Mouse (Mus musculus): ENCODE measurements around the gene Smg5. TPM values are rescaled to one million over a fixed set of nuclear protein-coding genes. Genes with fewer than 3 reads are reported as not detected.
A peak's percentile ranks its signal among the peaks of the same experiment; 100 is the strongest.

Smg5 gene
- total and polyA plus RNA-seq, 2 experiments from 2014 or later = 33.8 to 96.5 TPM

- under 1% methylated on average over 44 of the region's 44 CpGs for WGBS
- TF ChIP-seq CTCF (IDR thresholded peaks at IDR 0.05; ENCODE audit: low read depth) = peak; percentile 56
- peak; percentile 100 for DNase-seq
- H3K9me3 ChIP-seq (ENCODE audit: low read length) = no peaks in the 10 kb centered on the region
- peak; percentile 98 for ATAC-seq
- H3K27ac ChIP-seq (ENCODE audit: low read depth, low read length) = peak within 1 kb of the TSS; percentile 93
- peak within 1 kb of the TSS; percentile 55 for H3K4me3 ChIP-seq (ENCODE audit: low read depth, low read length)
- no peaks in the 10 kb centered on the region for H3K27me3 ChIP-seq (ENCODE audit: insufficient read depth, low read length)
- H3K9ac ChIP-seq = peak within 1 kb of the TSS; percentile 61
- H3K4me1 ChIP-seq (ENCODE audit: insufficient read depth) = peaks cover 8% of the 10 kb centered on the region; the same call in 1 of the 2 replicates
- peaks cover 24% of the 10 kb centered on the region for H3K36me3 ChIP-seq (ENCODE audit: insufficient read depth)
- peak within 1 kb of the TSS; percentile 69 for H3K4me2 ChIP-seq (ENCODE audit: low read depth)
Measured at GRCm38 (mm10) chr3:88296561-88297318, 39.3 kb upstream of the Smg5 start, which contains the start of the genes Tsacc and Cct3. TSS of gene Tsacc (minus strand) at chr3:88296999. TSS of gene Cct3 (plus strand) at chr3:88297116.

- peak; percentile 2; the same call in 1 of the 2 replicates for ATAC-seq
- H3K9me3 ChIP-seq (ENCODE audit: low read length) = no peaks in the 10 kb centered on the region
- peaks cover 28% of the 10 kb centered on the region for H3K36me3 ChIP-seq (ENCODE audit: insufficient read depth)
- WGBS = under 1% methylated on average over 30 of the region's 30 CpGs
- peak overlapping the region; percentile 55 for H3K4me3 ChIP-seq (ENCODE audit: low read depth, low read length)
- H3K27me3 ChIP-seq (ENCODE audit: insufficient read depth, low read length) = no peaks in the 10 kb centered on the region
- peak overlapping the region; percentile 58 for H3K9ac ChIP-seq
- peak overlapping the region; percentile 89 for H3K27ac ChIP-seq (ENCODE audit: low read depth, low read length)
- DNase-seq = no peak
- peaks cover 8% of the 10 kb centered on the region; the same call in 1 of the 2 replicates for H3K4me1 ChIP-seq (ENCODE audit: insufficient read depth)
- TF ChIP-seq CTCF (IDR thresholded peaks at IDR 0.05; ENCODE audit: low read depth) = no peak
- peak overlapping the region; percentile 69 for H3K4me2 ChIP-seq (ENCODE audit: low read depth)
Measured at GRCm38 (mm10) chr3:88297321-88297851, 38.7 kb upstream of the Smg5 start.

DNA sequence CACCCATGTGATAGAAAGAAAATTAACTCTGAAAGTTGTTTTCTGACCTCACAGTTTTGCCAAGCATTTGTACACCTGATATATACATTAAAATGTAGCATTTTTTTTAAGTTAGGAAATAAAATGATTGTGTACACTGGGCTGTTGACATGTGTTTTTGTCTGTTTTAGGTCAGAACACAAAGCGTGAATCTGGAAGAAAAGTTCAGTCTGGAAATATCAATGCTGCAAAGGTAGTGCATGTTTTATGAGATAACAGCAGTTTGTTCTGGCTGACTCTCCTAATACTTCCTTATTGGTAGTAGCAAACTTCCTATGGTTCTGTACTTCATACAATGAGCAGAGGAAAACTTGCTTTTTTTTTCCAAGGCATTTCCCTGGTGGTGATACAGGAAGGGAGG is 36.9 kb upstream of the Smg5 start:
- WGBS = 91% methylated on average over 1 of the region's 1 CpGs
- Histone ChIP-seq H3K4me2 (ENCODE audit: low read depth) (no peak overlapping the region), H3K36me3 (ENCODE audit: insufficient read depth) (peaks cover 44% of the 10 kb centered on the region)

GRCm38 (mm10) chr3:88324951-88325405 is 11.1 kb upstream of the Smg5 start, which contains the start of gene Glmp:
TSS of gene Glmp (plus strand) at chr3:88325023.
- H3K9ac ChIP-seq = peak within 1 kb of the TSS; percentile 65
- H3K27ac ChIP-seq (ENCODE audit: low read depth, low read length) = no peak within 1 kb of the TSS
- peaks cover 39% of the 10 kb centered on the region for H3K36me3 ChIP-seq (ENCODE audit: insufficient read depth)
- no peaks in the 10 kb centered on the region for H3K9me3 ChIP-seq (ENCODE audit: low read length)
- H3K4me3 ChIP-seq (ENCODE audit: low read depth, low read length) = peak within 1 kb of the TSS; percentile 60
- peak; percentile 94 for ATAC-seq
- 1% methylated on average over 10 of the region's 10 CpGs for WGBS
- peak within 1 kb of the TSS; percentile 79 for H3K4me2 ChIP-seq (ENCODE audit: low read depth)
- peak; percentile 80 for DNase-seq
- H3K4me1 ChIP-seq (ENCODE audit: insufficient read depth) = peaks cover 6% of the 10 kb centered on the region; the same call in 1 of the 2 replicates
- no peak for TF ChIP-seq CTCF (IDR thresholded peaks at IDR 0.05; ENCODE audit: low read depth)
- H3K27me3 ChIP-seq (ENCODE audit: insufficient read depth, low read length) = no peaks in the 10 kb centered on the region

More for the DNA sequence above, 36.9 kb upstream of the Smg5 start:
- Histone ChIP-seq H3K27me3 (ENCODE audit: insufficient read depth, low read length) (no peaks in the 10 kb centered on the region), H3K27ac (ENCODE audit: low read depth, low read length) (no peak overlapping the region), H3K9ac (no peak overlapping the region), H3K4me1 (ENCODE audit: insufficient read depth) (peaks cover 8% of the 10 kb centered on the region; the same call in 1 of the 2 replicates), H3K4me3 (ENCODE audit: low read depth, low read length) (no peak overlapping the region), H3K9me3 (ENCODE audit: low read length) (no peaks in the 10 kb centered on the region)
- ATAC-seq (no peak), DNase-seq (no peak)
- no peak for TF ChIP-seq CTCF (IDR thresholded peaks at IDR 0.05; ENCODE audit: low read depth)

- Histone ChIP-seq H3K27me3 (ENCODE audit: insufficient read depth, low read length) (no peaks in the 10 kb centered on the region), H3K9me3 (ENCODE audit: low read length) (no peaks in the 10 kb centered on the region), H3K27ac (ENCODE audit: low read depth, low read length) (no peak overlapping the region), H3K36me3 (ENCODE audit: insufficient read depth) (peaks cover 11% of the 10 kb centered on the region; the same call in 1 of the 2 replicates), H3K4me2 (ENCODE audit: low read depth) (no peak overlapping the region), H3K4me1 (ENCODE audit: insufficient read depth) (peaks cover 6% of the 10 kb centered on the region; the same call in 1 of the 2 replicates), H3K9ac (no peak overlapping the region), H3K4me3 (ENCODE audit: low read depth, low read length) (no peak overlapping the region)
- DNase-seq = no peak
- TF ChIP-seq CTCF (IDR thresholded peaks at IDR 0.05; ENCODE audit: low read depth) = no peak
- no peak for ATAC-seq
- WGBS = 83% methylated on average over 5 of the region's 5 CpGs
Measured at GRCm38 (mm10) chr3:88328956-88329355, 7.1 kb upstream of the Smg5 start.

- 14% methylated on average over 2 of the region's 2 CpGs for WGBS
Measured at GRCm38 (mm10) chr3:88331282-88331681, 4.8 kb upstream of the Smg5 start.

More at GRCm38 (mm10) chr3:88331282-88331681, 4.8 kb upstream of the Smg5 start:
- Histone ChIP-seq H3K4me2 (ENCODE audit: low read depth) (no peak overlapping the region), H3K9me3 (ENCODE audit: low read length) (no peaks in the 10 kb centered on the region), H3K27me3 (ENCODE audit: insufficient read depth, low read length) (no peaks in the 10 kb centered on the region), H3K4me3 (ENCODE audit: low read depth, low read length) (no peak overlapping the region), H3K36me3 (ENCODE audit: insufficient read depth) (peaks cover 11% of the 10 kb centered on the region; the same call in 1 of the 2 replicates), H3K4me1 (ENCODE audit: insufficient read depth) (0 out of 2 replicates have a peak, but pooled peaks cover 4% of the 10 kb centered on the region), H3K27ac (ENCODE audit: low read depth, low read length) (no peak overlapping the region), H3K9ac (no peak overlapping the region)
- ATAC-seq = no peak
- no peak for DNase-seq
- TF ChIP-seq CTCF (IDR thresholded peaks at IDR 0.05; ENCODE audit: low read depth) = peak; percentile 44

All from forebrain, postnatal 0 days (tissue).